In the genomic region with DNA sequence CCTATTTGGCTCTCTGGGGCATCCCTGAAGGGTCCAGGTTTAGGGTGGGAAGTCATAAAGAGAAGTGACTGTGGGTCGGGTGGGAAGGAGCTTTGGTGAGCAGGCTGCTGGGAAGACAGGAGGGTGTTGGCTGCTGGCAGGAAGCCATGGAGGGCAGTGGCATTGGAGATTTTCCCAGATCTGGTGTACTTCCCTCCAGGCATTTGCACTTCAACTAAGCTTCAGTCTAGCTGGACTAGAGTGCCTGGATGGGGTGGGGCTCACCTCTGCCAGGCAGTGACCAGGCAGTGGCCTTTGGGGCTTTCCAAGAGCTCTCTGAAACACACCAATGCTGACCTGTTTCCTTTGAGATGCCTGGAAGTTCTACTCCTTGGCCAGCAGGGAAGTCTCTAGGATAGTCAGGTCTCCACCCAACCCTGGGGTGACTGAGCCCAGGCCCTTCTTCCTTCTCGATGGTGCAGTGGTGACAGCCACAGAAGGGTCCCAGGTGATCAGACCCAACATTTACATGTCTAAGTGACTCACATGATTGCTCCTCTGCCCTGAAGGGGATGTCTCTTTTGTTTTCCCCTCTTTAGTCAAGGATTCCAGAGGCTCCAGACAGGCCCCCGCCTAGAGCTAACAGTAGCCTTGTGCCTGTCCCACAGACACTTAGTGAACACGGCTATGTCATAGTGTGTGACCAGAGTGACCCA, we compare ENCODE assay signal across 14 mouse cellular contexts. TPM values are rescaled to one million over a fixed set of nuclear protein-coding genes. Genes with fewer than 3 reads are reported as not detected.
DNase-seq lines count a peak whose midpoint lies in the region; TF ChIP-seq lines count a peak whose summit lies in the region.
"Had no signal": no experiment of that assay in that cellular context is flagged by ENCODE, and none has a peak within 500 bp of the region (broad histone marks: within the 10 kb centered on the region; RNA-seq: fewer than 3 reads in every experiment).

No protein-coding gene starts in this region.

- intact Hi-C loops in gastrocnemius, adult 2 months (cut with DNase I), result no loop called here

- H3K36me3 ChIP-seq in heart, embryonic 10.5 days, result no peaks in the 10 kb centered on the region
- H3K36me3 ChIP-seq: heart, embryonic 13.5 days; hindbrain, embryonic 13.5 days; limb, embryonic 13.5 days had no signal

- WGBS in heart, embryonic 10.5 days, result 73% methylated on average over 4 of the region's 4 CpGs

- H3K9me3 ChIP-seq in heart, embryonic 10.5 days, result no peaks in the 10 kb centered on the region
- H3K9me3 ChIP-seq: heart, embryonic 13.5 days; hindbrain, embryonic 13.5 days; limb, embryonic 13.5 days had no signal

- no peak for TF ChIP-seq CTCF in gastrocnemius, adult 2 months (IDR thresholded peaks at IDR 0.05)

- no peak overlapping the region for H3K27ac ChIP-seq in heart, embryonic 10.5 days
- no peak overlapping the region for H3K27ac ChIP-seq in gastrocnemius, adult 2 months
- H3K27ac ChIP-seq: heart, embryonic 13.5 days; hindbrain, embryonic 13.5 days; kidney, postnatal 0 days; limb, embryonic 13.5 days; macrophage had no signal

- H3K27me3 ChIP-seq in heart, embryonic 10.5 days (ENCODE audit: insufficient read depth, poor library complexity, severe bottlenecking), result 0 out of 2 replicates have a peak, but pooled peaks cover 3% of the 10 kb centered on the region
- H3K27me3 ChIP-seq: heart, embryonic 13.5 days; hindbrain, embryonic 13.5 days; limb, embryonic 13.5 days had no signal

- H3K4me1 ChIP-seq in heart, embryonic 10.5 days, result peaks cover 33% of the 10 kb centered on the region
- H3K4me1 ChIP-seq: hindbrain, embryonic 13.5 days; limb, embryonic 13.5 days had no signal

- H3K4me3 ChIP-seq in heart, embryonic 10.5 days, result no peak overlapping the region
- no peak overlapping the region for H3K4me3 ChIP-seq in gastrocnemius, adult 2 months
- H3K4me3 ChIP-seq: heart, embryonic 13.5 days; hindbrain, embryonic 13.5 days; limb, embryonic 13.5 days had no signal

- DNase-seq in heart, postnatal 4 days, result peak; percentile 24
- DNase-seq in heart, embryonic 10.5 days (ENCODE audit: low spot score), result no peak
- peak; percentile 62 for DNase-seq in NIH3T3 (ENCODE audit: low read depth)
- DNase-seq in cerebellum, adult 9-11 months, result peak; percentile 74
- DNase-seq in lung, postnatal 10 days, result peak; percentile 90
- no peak for DNase-seq in spleen, adult 12 weeks (ENCODE audit: low spot score)
- no peak for DNase-seq in yolk sac, embryonic 10.5 days (ENCODE audit: low spot score)
- DNase-seq in gastrocnemius, adult 2 months, result no peak
- DNase-seq: right cerebral cortex, postnatal 14 days had no signal

RNA-seq across cellular contexts. Expression of gene Rasgef1a, which starts 36.7 kb away (rescaled TPM):
- under 1 TPM; 0.62 to 0.63 TPM for total RNA-seq in heart, postnatal 4 days (2021)
- polyA plus RNA-seq in heart, embryonic 10.5 days (2016; fragmentation: Nextera tagmentation; extraction: Ambion mirVana), result 0.35 and 0.43 TPM in 2 replicates
- total RNA-seq in gastrocnemius, adult 2 months (2021), result under 1 TPM in 1 of 2 experiments, not detected in 1; 0.18 TPM

Comparison
In these comparisons a context has a peak if more than half of its experiments do, and no peak if none do; other contexts are left out.
1. DNase-seq: peak in heart, postnatal 4 days (single experiment), NIH3T3 (single experiment), cerebellum, adult 9-11 months (single experiment) and lung, postnatal 10 days (single experiment); none in heart, embryonic 10.5 days (single experiment), spleen, adult 12 weeks (single experiment), yolk sac, embryonic 10.5 days (single experiment) and gastrocnemius, adult 2 months (single experiment).